Mouse (Mus musculus) ES-Bruce4 (cell line): ENCODE data around the gene Cacng6. TPM values are rescaled to one million over a fixed set of nuclear protein-coding genes. Genes with fewer than 3 reads are reported as not detected.

Experiments used
- H3K27ac ChIP-seq: 2 replicates; pipeline ENCODE4 v1.5.1; 2012; ENCODE audit warnings: low read length, inconsistent platforms; ENCODE audit not compliant: insufficient read depth
- H3K27me3 ChIP-seq: 2 replicates; pipeline ENCODE4 v1.6.1; 2012; ENCODE audit warnings: mild to moderate bottlenecking, low read length, inconsistent platforms; ENCODE audit not compliant: control insufficient read depth, poor library complexity, insufficient read depth, severe bottlenecking
- H3K36me3 ChIP-seq: 2 replicates; pipeline ENCODE4 v1.6.1; 2012; ENCODE audit warnings: inconsistent platforms, mild to moderate bottlenecking, low read length, moderate library complexity; ENCODE audit not compliant: control insufficient read depth, poor library complexity, insufficient read depth, severe bottlenecking
- H3K4me1 ChIP-seq: one replicate; pipeline ENCODE4 v1.8.1; 2011; ENCODE audit warnings: low read length; ENCODE audit not compliant: control insufficient read depth, insufficient read depth
- H3K4me3 ChIP-seq: 2 replicates; pipeline ENCODE4 v1.5.1; 2011; ENCODE audit warnings: low read depth, mild to moderate bottlenecking, low read length
- H3K9ac ChIP-seq: 2 replicates; pipeline ENCODE4 v1.6.1; 2012; ENCODE audit warnings: low read depth, mild to moderate bottlenecking, inconsistent platforms; ENCODE audit not compliant: poor library complexity, severe bottlenecking
- H3K9me3 ChIP-seq: replicated peaks from 2 replicates; pipeline ENCODE4 v1.6.1; 2012; ENCODE audit warnings: mild to moderate bottlenecking, low read length, inconsistent platforms; ENCODE audit not compliant: control insufficient read depth, poor library complexity, insufficient read depth, severe bottlenecking
- CTCF ChIP-seq: IDR thresholded peaks from one replicate; pipeline ENCODE4 v1.8.1; 2011; ENCODE audit warnings: low read depth, low read length
- EP300 ChIP-seq: IDR thresholded peaks from 2 replicates; pipeline ENCODE4 v1.6.1; 2011; ENCODE audit warnings: low read depth, low read length; ENCODE audit not compliant: insufficient read depth
- POLR2A ChIP-seq: IDR thresholded peaks from one replicate; pipeline ENCODE4 v1.8.1; 2011; ENCODE audit warnings: low read length; ENCODE audit not compliant: insufficient read depth
- polyA plus RNA-seq: library from polyadenylated mRNA; stranded (reverse); fragments of >200 nt; gene quantifications from 2 replicates; pipeline ENCODE4 v1.2.4, GENCODE M21; 2011; ENCODE audit warnings: low read depth; ENCODE audit not compliant: missing spikeins, insufficient read depth, insufficient read length

The Cacng6 gene
- polyA plus RNA-seq, 1 experiment = 17.6 TPM

DNA sequence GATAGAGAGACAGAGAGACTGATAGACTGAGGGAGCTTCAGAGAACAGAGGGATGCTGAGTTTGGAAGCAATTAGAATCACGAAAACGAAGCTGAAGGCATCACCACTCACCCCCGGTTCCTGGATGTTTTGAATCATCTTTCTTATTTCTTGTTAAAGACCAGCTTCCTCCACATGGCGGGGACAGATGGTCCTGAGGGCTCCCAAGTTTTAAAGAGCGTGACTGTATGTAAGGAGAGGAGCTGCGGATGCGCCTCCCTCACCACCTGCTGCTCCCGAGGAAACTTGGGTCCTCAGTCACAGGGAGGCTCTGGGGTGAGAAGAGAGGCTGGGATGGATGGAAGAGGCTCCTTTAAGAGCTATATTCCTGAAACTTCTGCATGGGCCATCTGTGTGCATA lies 36.3 kb downstream of the Cacng6 start:
- Histone ChIP-seq H3K4me3 (no peak overlapping the region), H3K36me3 (no peaks in the 10 kb centered on the region), H3K27ac (no peak overlapping the region), H3K9me3 (no peaks in the 10 kb centered on the region), H3K4me1 (no peaks in the 10 kb centered on the region), H3K9ac (no peak overlapping the region), H3K27me3 (no peaks in the 10 kb centered on the region)
- TF ChIP-seq POLR2A = no peak
- TF ChIP-seq EP300 = no peak
- no peak for TF ChIP-seq CTCF

- TF ChIP-seq POLR2A (no peak), EP300 (no peak), CTCF (no peak)
- Histone ChIP-seq H3K9me3 (no peaks in the 10 kb centered on the region), H3K9ac (no peak overlapping the region), H3K4me1 (no peaks in the 10 kb centered on the region), H3K27ac (no peak overlapping the region), H3K27me3 (no peaks in the 10 kb centered on the region), H3K4me3 (no peak overlapping the region), H3K36me3 (no peaks in the 10 kb centered on the region)
Measured at GRCm38 (mm10) chr7:3463306-3463705, 39.3 kb downstream of the Cacng6 start.

- Histone ChIP-seq H3K27ac (no peak overlapping the region), H3K9ac (no peak overlapping the region), H3K9me3 (no peaks in the 10 kb centered on the region), H3K4me3 (no peak overlapping the region), H3K27me3 (no peaks in the 10 kb centered on the region), H3K4me1 (no peaks in the 10 kb centered on the region), H3K36me3 (no peaks in the 10 kb centered on the region)
- TF ChIP-seq POLR2A (no peak), EP300 (no peak), CTCF (no peak)
Measured at GRCm38 (mm10) chr7:3468614-3469013, 44.6 kb downstream of the Cacng6 start.

GRCm38 (mm10) chr7:3472774-3473173 lies 48.8 kb downstream of the Cacng6 start:
- Histone ChIP-seq H3K4me1 (no peaks in the 10 kb centered on the region), H3K4me3 (no peak overlapping the region), H3K9ac (no peak overlapping the region), H3K27ac (no peak overlapping the region), H3K9me3 (no peaks in the 10 kb centered on the region), H3K27me3 (no peaks in the 10 kb centered on the region), H3K36me3 (no peaks in the 10 kb centered on the region)
- TF ChIP-seq CTCF (no peak), EP300 (no peak)

GRCm38 (mm10) chr7:3474291-3475080 lies 50.5 kb downstream of the Cacng6 start:
- Histone ChIP-seq H3K27ac (peak overlapping the region; percentile 76), H3K9me3 (no peaks in the 10 kb centered on the region), H3K9ac (peak overlapping the region; percentile 6), H3K4me3 (peak overlapping the region; percentile 8), H3K36me3 (no peaks in the 10 kb centered on the region), H3K27me3 (no peaks in the 10 kb centered on the region), H3K4me1 (no peaks in the 10 kb centered on the region)
- TF ChIP-seq CTCF (no peak), EP300 (0 out of 2 replicates have a peak, but pooled peaks have one; percentile 22), POLR2A (no peak)

DNA sequence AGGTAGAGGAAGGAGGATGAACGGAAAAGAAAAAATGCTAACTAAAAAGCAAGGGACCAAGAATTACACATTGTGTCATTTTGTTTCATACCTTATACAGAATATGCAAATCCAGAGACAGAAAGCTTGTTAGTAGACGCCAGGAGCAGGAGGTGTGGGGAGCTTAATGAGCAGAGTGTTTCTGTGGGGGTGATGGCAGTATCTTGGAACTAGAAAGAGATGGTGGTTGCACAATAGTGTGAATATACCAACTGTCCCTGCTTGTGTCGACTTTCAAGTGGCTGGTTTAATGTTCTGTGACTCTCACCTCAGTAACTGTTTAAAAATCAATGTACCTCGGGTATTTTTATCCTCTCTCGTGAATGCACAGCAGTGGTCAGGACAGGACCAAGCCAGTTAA lies 52.7 kb downstream of the Cacng6 start:
- H3K27ac ChIP-seq = no peak overlapping the region
- no peak overlapping the region for H3K4me3 ChIP-seq
- no peaks in the 10 kb centered on the region for H3K27me3 ChIP-seq
- H3K9ac ChIP-seq = no peak overlapping the region
- no peak for TF ChIP-seq EP300
- no peak for TF ChIP-seq POLR2A
- no peak for TF ChIP-seq CTCF
- peaks cover 11% of the 10 kb centered on the region for H3K9me3 ChIP-seq
- H3K36me3 ChIP-seq = no peaks in the 10 kb centered on the region
- H3K4me1 ChIP-seq = no peaks in the 10 kb centered on the region
